Mouse (Mus musculus) CH12.LX (cell line): Measurements from ENCODE around the gene Rasip1.

Source experiments
- CTCF ChIP-seq, 2 experiments: IDR thresholded peaks in 1 of 2; conservative IDR thresholded peaks in 1 of 2; 2 replicates each; pipeline ENCODE4 v1.5.1; 2011 to 2012; ENCODE audit warnings: low read depth in 2 of 2, low read length in 2 of 2, improper control_type of control experiment in 1 of 2, inconsistent platforms in 1 of 2, mild to moderate bottlenecking in 1 of 2, moderate library complexity in 1 of 2
- EP300 ChIP-seq: IDR thresholded peaks from 2 replicates; pipeline ENCODE4 v1.6.1; 2011; ENCODE audit warnings: low read length, improper control_type of control experiment
- JUND ChIP-seq: conservative IDR thresholded peaks from 2 replicates; pipeline ENCODE4 v1.6.1; 2011; ENCODE audit warnings: low read depth, low read length, improper control_type of control experiment
- KAT2A ChIP-seq: IDR thresholded peaks from 2 replicates; pipeline ENCODE4 v1.6.1; 2012; ENCODE audit warnings: low read length, improper control_type of control experiment, inconsistent platforms; ENCODE audit not compliant: insufficient replicate concordance
- MAFK ChIP-seq: IDR thresholded peaks from 2 replicates; pipeline ENCODE4 v1.6.1; 2011; ENCODE audit warnings: low read length, improper control_type of control experiment; ENCODE audit not compliant: insufficient replicate concordance
- MEF2A ChIP-seq: IDR thresholded peaks from 2 replicates; pipeline ENCODE4 v1.6.1; 2014; ENCODE audit warnings: low read depth, mild to moderate bottlenecking, inconsistent platforms, low read length, improper control_type of control experiment, borderline replicate concordance
- MXI1 ChIP-seq: IDR thresholded peaks from 2 replicates; pipeline ENCODE4 v1.6.1; 2011; ENCODE audit warnings: mild to moderate bottlenecking, low read depth, low read length, improper control_type of control experiment
- MYC ChIP-seq: IDR thresholded peaks from 2 replicates; pipeline ENCODE4 v1.6.1; 2011; ENCODE audit warnings: low read depth, mild to moderate bottlenecking, improper control_type of control experiment, low read length
- NRF1 ChIP-seq: IDR thresholded peaks from 2 replicates; pipeline ENCODE4 v1.6.1; 2014; ENCODE audit warnings: low read depth, mild to moderate bottlenecking, inconsistent platforms, low read length, improper control_type of control experiment, moderate library complexity
- POLR2A ChIP-seq: IDR thresholded peaks from 2 replicates; pipeline ENCODE4 v1.6.1; 2011; ENCODE audit warnings: low read depth, mild to moderate bottlenecking, improper control_type of control experiment, low read length
- RAD21 ChIP-seq: IDR thresholded peaks from 2 replicates; pipeline ENCODE4 v1.6.1; 2011; ENCODE audit warnings: low read depth, mild to moderate bottlenecking, low read length, improper control_type of control experiment, moderate library complexity
- TCF12 ChIP-seq: IDR thresholded peaks from 2 replicates; pipeline ENCODE4 v1.6.1; 2014; ENCODE audit warnings: low read depth, mild to moderate bottlenecking, inconsistent platforms, low read length, improper control_type of control experiment

DNA sequence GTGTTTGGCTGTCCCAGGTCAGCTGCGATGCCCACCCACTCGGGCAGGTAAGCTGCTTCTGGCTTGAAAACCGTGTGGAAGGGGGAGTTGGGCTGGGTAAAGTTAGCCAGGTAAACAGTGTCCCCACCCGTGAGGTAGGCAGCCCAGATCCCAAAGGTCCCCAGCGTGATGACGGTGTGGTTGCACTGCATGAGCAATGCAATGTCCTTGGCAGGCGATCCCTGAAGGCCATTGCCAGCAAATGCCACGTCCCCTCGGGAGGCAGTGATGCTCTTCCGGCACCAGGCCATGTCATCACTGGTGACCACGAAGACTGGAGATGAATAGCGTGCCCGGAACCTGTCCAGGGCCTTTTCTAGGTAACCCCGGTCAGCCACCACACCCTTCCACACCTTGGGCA lies 51.2 kb downstream of the Rasip1 start:
- TF ChIP-seq JUND (no peak), POLR2A (no peak), EP300 (no peak), CTCF (conservative IDR thresholded peaks at IDR 0.05 in 1 of 2, IDR thresholded peaks at IDR 0.05 in 1 of 2; ENCODE audit: low read depth in 2 of 2, low read length in 2 of 2) (no peak), TCF12 (no peak), KAT2A (no peak), MYC (no peak), MXI1 (no peak), RAD21 (no peak), MEF2A (no peak), MAFK (no peak), NRF1 (no peak)
